Mouse (Mus musculus): ENCODE results near the gene Cngb1.
A peak's percentile ranks its signal among the peaks of the same experiment; 100 is the strongest.

Gene Cngb1

GRCm38 (mm10) chr8:95202056-95202570 lies 104.3 kb downstream of the Cngb1 start:
- peak in 1 of 2 experiments; percentile 76 for DNase-seq (ENCODE audit: inconsistent age in 2 of 2, low spot score in 1 of 2)

GRCm38 (mm10) chr8:95201491-95201890 lies 104.9 kb downstream of the Cngb1 start:
- DNase-seq (ENCODE audit: inconsistent age in 2 of 2, low spot score in 1 of 2), result peak; percentile 75 to 93

- DNase-seq (ENCODE audit: inconsistent age in 2 of 2, low spot score in 1 of 2), result peak; percentile 59 to 89
These were observed 106.4 kb downstream of the Cngb1 start for GRCm38 (mm10) chr8:95200001-95200405.

- DNase-seq (ENCODE audit: inconsistent age in 2 of 2, low spot score in 1 of 2), result peak; percentile 59 to 81
These were observed 110.7 kb downstream of the Cngb1 start for GRCm38 (mm10) chr8:95195728-95196127.

GRCm38 (mm10) chr8:95191497-95192175 lies 114.7 kb downstream of the Cngb1 start:
- DNase-seq (ENCODE audit: inconsistent age in 2 of 2, low spot score in 1 of 2), result no peak

All from adrenal gland, adult (tissue).